Mouse (Mus musculus) hindbrain, postnatal 0 days (tissue): ENCODE results near the gene Slc6a1. TPM values are rescaled to one million over a fixed set of nuclear protein-coding genes. Genes with fewer than 3 reads are reported as not detected.

Experiments used
- ATAC-seq: fragments of 200-750 bp; cut with Nextera tagmentation; 2 replicates; pipeline ENCODE4 v1.8.0; 2017; ENCODE audit warnings: mild to moderate bottlenecking, moderate TSS enrichment, moderate library complexity
- DNase-seq: peaks from one replicate; pipeline ENCODE4 v3.0.0-alpha.2; 2015; ENCODE audit warnings: low spot score
- H3K27ac ChIP-seq: fragments of 300-500 bp; sonication (generic); 2 replicates; pipeline ENCODE4 v1.5.1; 2014; ENCODE audit warnings: mild to moderate bottlenecking
- H3K27me3 ChIP-seq: fragments of 300-500 bp; sonication (generic); 2 replicates; pipeline ENCODE4 v1.6.1; 2014; ENCODE audit warnings: low read length, mixed read lengths; ENCODE audit not compliant: insufficient read depth
- H3K36me3 ChIP-seq: fragments of 300-500 bp; sonication (generic); 2 replicates; pipeline ENCODE4 v1.6.1; 2014; ENCODE audit warnings: low read length, mixed read lengths; ENCODE audit not compliant: insufficient read depth
- H3K4me1 ChIP-seq: fragments of 300-500 bp; sonication (generic); 2 replicates; pipeline ENCODE4 v1.6.1; 2014; ENCODE audit warnings: antibody characterized with exemption, low read length, mixed read lengths; ENCODE audit not compliant: insufficient read depth
- H3K4me2 ChIP-seq: fragments of 300-500 bp; sonication (generic); 2 replicates; pipeline ENCODE4 v1.6.1; 2014; ENCODE audit warnings: low read depth, mild to moderate bottlenecking, low read length, moderate library complexity, mixed read lengths
- H3K4me3 ChIP-seq: fragments of 300-500 bp; sonication (generic); 2 replicates; pipeline ENCODE4 v1.5.1; 2014; ENCODE audit warnings: low read length
- H3K9ac ChIP-seq: fragments of 300-500 bp; sonication (generic); replicated peaks from 2 replicates; pipeline ENCODE4 v1.6.1; 2014; ENCODE audit warnings: mild to moderate bottlenecking, low read length, moderate library complexity, mixed read lengths
- H3K9me3 ChIP-seq: fragments of 300-500 bp; sonication (generic); 2 replicates; pipeline ENCODE4 v1.6.1; 2016; ENCODE audit warnings: low read length, mixed read lengths
- CTCF ChIP-seq: IDR thresholded peaks from 2 replicates; pipeline ENCODE4 v1.5.1; 2016; ENCODE audit warnings: antibody characterized with exemption, control low read depth, low read depth
- WGBS: fragments of 180-500 bp; shearing (Covaris S2); extraction: QIAGEN DNeasy Blood & Tissue Kit; methylation state at CpG from one replicate; pipeline ENCODE4 v1.1.7; 2014; 5-methylcytosine and 5-hydroxymethylcytosine counted together
- polyA plus RNA-seq: library from polyadenylated mRNA; unstranded; fragments of >200 nt; fragmentation: Nextera tagmentation; extraction: Ambion mirVana; gene quantifications from 2 replicates; pipeline ENCODE4 v1.2.1, GENCODE M21; 2015
- total RNA-seq: library from RNA; depleted of rRNA; stranded (reverse); fragments of >200 nt; gene quantifications from 2 replicates; pipeline ENCODE4 v1.2.3, GENCODE M21; 2014

Slc6a1 gene
- total and polyA plus RNA-seq, 2 experiments from 2014 or later, result 177 to 470 TPM

DNA sequence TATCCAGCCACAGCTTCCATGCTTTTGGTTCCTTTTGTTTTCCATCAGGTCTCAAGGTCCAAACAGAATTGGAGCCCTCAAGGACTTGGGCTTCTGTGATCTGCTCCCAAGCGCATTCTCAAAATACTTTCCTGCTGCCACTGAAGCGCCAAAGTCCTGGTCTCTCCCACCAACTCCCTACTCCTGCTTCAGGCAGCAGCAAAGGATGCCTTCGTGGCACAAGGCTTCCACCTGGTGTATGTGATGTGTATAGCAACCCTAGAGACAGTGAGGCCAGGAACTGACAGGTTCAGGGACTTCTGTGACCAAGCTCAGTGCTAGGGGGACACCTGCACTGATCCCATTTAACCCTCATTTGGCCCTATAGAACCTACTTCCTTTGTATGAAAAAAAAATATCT, 61.3 kb downstream of the Slc6a1 start:
- Histone ChIP-seq H3K4me3 (no peak overlapping the region), H3K9ac (no peak overlapping the region), H3K27me3 (no peaks in the 10 kb centered on the region), H3K4me1 (peaks cover 9% of the 10 kb centered on the region; the same call in 1 of the 2 replicates), H3K4me2 (no peak overlapping the region), H3K27ac (no peak overlapping the region), H3K36me3 (no peaks in the 10 kb centered on the region), H3K9me3 (no peaks in the 10 kb centered on the region)
- peak; percentile 99 for TF ChIP-seq CTCF
- peak; percentile 52 for ATAC-seq
- DNase-seq, result peak; percentile 87
- WGBS, result 15% methylated on average over 3 of the region's 3 CpGs

DNA sequence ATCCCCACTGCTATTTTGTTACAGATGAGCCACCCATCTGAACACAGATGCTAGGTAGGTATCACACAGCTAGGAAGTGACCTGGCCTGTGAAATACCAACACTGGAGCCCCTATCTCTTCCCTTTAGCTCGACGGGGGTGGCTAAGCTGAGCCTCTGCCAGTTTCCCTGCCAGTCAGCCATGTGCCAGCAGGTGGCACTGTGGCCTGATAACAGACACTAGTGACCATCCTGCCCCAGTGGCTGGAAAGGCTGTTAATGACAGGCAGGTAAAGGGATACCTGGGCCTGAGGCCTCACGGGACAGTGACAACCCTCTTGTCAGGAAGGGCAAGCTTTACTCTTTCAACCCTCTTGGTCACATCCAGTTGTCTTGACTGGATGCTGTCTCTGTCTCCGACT, 62.7 kb downstream of the Slc6a1 start:
- H3K4me2 ChIP-seq, result no peak overlapping the region
- ATAC-seq, result peak; percentile 46; the same call in 1 of the 2 replicates
- H3K4me1 ChIP-seq, result peaks cover 9% of the 10 kb centered on the region; the same call in 1 of the 2 replicates
- TF ChIP-seq CTCF, result peak; percentile 96
- H3K9ac ChIP-seq, result no peak overlapping the region
- no peaks in the 10 kb centered on the region for H3K9me3 ChIP-seq
- peak; percentile 84 for DNase-seq
- no peaks in the 10 kb centered on the region for H3K27me3 ChIP-seq
- 41% methylated on average over 4 of the region's 4 CpGs for whole genome bisulfite sequencing
- no peaks in the 10 kb centered on the region for H3K36me3 ChIP-seq
- H3K27ac ChIP-seq, result no peak overlapping the region
- no peak overlapping the region for H3K4me3 ChIP-seq

DNA sequence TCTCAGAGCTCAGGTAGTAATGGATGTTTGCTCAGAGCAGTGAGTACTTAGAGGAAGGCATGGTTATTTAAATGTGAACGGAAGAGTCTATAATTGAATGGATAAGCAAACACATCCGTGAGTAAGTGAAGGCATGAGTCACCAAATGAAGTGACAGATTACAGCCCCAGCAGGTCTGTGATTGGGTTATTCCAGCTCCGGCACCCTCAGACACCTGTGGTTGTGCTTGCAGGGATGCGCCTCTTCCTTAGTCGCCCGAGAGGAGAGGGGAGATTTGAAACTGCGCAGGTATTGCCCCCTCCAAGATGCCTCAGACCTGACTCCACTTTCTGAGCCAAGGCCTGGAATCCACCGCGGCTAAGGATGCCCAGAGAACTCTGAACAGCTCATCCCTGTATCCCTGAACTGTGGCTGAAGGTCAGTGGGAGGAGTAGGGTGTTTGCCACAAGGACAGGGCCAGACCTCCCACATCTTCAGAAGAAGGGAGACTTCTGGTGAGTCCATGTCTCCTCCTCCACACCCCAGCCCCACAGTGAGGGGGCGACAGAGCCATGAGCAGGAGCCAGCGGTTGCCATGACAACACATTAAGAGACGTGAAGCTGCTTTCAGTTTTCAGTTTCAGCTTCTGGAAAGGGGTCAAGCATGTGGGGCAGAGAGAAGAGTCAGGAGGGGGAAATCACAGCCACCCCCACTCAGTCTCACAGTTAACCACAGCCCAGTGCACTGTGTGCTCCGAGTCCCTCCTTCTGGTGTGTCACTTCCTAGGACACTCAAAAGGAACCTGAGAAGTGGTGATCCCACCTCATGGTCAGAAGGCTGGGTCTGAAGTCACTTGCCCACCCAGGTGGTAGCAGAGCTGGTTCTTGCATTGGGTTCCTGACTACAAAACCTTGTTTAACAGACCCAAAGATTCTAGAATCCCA, 65.7 kb downstream of the Slc6a1 start:
- 38% methylated on average over 13 of the region's 13 CpGs for WGBS
- H3K4me3 ChIP-seq, result no peak overlapping the region
- peak; percentile 51 for TF ChIP-seq CTCF
- peaks cover 9% of the 10 kb centered on the region; the same call in 1 of the 2 replicates for H3K4me1 ChIP-seq
- H3K27ac ChIP-seq, result 0 out of 2 replicates have a peak overlapping the region, but pooled peaks have one; percentile 20
- no peaks in the 10 kb centered on the region for H3K27me3 ChIP-seq
- no peaks in the 10 kb centered on the region for H3K9me3 ChIP-seq
- H3K36me3 ChIP-seq, result no peaks in the 10 kb centered on the region
- DNase-seq (peak; percentile 84), ATAC-seq (peak; percentile 60)
- H3K4me2 ChIP-seq, result no peak overlapping the region
- H3K9ac ChIP-seq, result no peak overlapping the region

DNA sequence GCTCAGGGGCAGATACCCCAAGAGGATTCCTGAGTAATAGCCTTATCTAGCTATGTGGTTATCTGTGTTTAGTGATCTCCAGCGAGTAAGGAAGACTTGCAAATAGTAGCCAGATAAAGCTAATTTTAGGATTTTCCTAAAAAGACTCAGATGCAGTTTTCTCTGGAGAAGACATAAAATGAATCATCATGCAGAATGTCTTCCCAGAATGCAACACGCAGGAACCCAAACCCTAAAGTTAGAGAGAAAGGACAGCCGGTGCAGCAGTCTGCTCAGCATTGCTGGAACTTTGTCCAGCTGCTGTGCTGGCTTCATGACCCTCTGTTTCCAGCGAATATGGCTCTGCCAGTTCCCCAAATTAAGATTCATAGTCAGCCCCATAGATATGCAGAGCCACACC, 72.2 kb downstream of the Slc6a1 start:
- WGBS, result 81% methylated on average over 4 of the region's 4 CpGs
- H3K4me1 ChIP-seq, result no peaks in the 10 kb centered on the region
- H3K9me3 ChIP-seq, result no peaks in the 10 kb centered on the region
- no peaks in the 10 kb centered on the region for H3K27me3 ChIP-seq
- H3K9ac ChIP-seq, result no peak overlapping the region
- DNase-seq (no peak), ATAC-seq (no peak)
- no peak overlapping the region for H3K27ac ChIP-seq
- no peaks in the 10 kb centered on the region for H3K36me3 ChIP-seq
- no peak overlapping the region for H3K4me2 ChIP-seq
- no peak for TF ChIP-seq CTCF
- H3K4me3 ChIP-seq, result no peak overlapping the region

DNA sequence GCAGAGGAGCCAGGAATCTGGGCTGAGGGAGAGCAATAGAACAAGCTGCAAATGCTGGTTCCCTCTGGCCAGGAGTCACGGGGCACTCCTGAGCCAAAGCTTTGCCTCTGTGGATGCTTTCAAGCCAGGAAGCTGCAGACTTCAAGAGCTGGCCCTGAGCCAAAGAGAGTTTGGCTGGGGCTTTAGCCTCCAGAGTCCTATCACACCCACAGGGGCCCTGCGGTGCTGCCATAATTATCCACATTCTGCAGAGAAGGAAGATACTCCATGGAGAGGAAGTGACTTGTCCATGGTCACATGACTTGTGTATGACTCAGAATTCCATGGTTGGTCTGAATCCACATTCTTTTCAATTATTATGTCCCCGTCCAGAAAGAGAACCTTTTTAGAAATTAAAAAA, 75.7 kb downstream of the Slc6a1 start:
- no peaks in the 10 kb centered on the region for H3K27me3 ChIP-seq
- H3K4me3 ChIP-seq, result no peak overlapping the region
- H3K4me1 ChIP-seq, result no peaks in the 10 kb centered on the region
- H3K27ac ChIP-seq, result no peak overlapping the region
- H3K4me2 ChIP-seq, result no peak overlapping the region
- H3K9me3 ChIP-seq, result no peaks in the 10 kb centered on the region
- peak; percentile 35; the same call in 1 of the 2 replicates for ATAC-seq
- H3K36me3 ChIP-seq, result no peaks in the 10 kb centered on the region
- peak; percentile 52 for DNase-seq
- no peak for TF ChIP-seq CTCF
- no peak overlapping the region for H3K9ac ChIP-seq
- 42% methylated on average over 3 of the region's 3 CpGs for WGBS

DNA sequence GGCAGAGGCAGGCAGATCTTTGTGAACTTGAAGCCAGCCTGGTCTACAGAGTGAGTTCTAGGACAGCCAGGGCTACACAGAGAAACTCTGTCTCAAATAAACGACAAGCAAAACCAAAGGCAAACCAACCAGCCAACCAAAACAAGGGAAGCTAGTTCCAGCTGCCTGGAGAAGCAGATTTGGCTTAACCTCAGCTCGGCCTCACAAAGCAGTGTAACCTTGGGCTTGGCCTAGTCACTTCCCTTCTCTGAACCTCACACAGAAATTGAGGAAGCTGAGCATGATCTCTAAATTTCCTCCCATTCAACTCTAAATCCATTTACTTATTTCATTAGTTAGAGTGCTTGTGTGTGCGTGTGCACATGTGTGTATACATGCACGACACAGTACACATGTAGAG, 79.9 kb downstream of the Slc6a1 start:
- ATAC-seq (no peak), DNase-seq (no peak)
- H3K27ac ChIP-seq, result no peak overlapping the region
- H3K36me3 ChIP-seq, result no peaks in the 10 kb centered on the region
- no peak overlapping the region for H3K4me3 ChIP-seq
- no peaks in the 10 kb centered on the region for H3K9me3 ChIP-seq
- no peaks in the 10 kb centered on the region for H3K27me3 ChIP-seq
- no peak overlapping the region for H3K9ac ChIP-seq
- 83% methylated on average over 4 of the region's 4 CpGs for WGBS
- no peak for TF ChIP-seq CTCF
- no peak overlapping the region for H3K4me2 ChIP-seq
- H3K4me1 ChIP-seq, result no peaks in the 10 kb centered on the region

DNA sequence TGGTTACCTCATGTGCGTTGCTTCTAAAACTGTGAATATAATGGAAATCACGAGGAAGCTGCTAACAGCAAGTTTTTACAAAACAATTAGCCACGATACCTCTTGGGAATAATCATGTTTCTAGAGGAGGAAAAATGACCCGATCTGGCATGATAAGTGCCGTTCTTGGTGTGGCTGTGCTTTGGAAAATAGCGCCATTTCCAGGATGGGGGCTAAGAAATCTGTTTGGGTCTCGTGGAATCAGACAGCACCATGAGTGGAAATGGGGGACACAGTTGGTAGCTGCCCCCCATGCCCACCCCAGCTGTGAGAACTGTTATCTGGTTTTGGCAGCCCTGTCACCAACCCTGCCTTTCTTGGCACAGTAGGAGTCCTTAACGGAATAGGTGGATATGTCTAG, 81.3 kb downstream of the Slc6a1 start:
- no peak for DNase-seq
- no peak overlapping the region for H3K4me3 ChIP-seq
- no peak overlapping the region for H3K9ac ChIP-seq
- no peaks in the 10 kb centered on the region for H3K9me3 ChIP-seq
- no peak overlapping the region for H3K27ac ChIP-seq
- H3K27me3 ChIP-seq, result no peaks in the 10 kb centered on the region
- no peak overlapping the region for H3K4me2 ChIP-seq
- H3K4me1 ChIP-seq, result no peaks in the 10 kb centered on the region
- no peak for ATAC-seq
- no peaks in the 10 kb centered on the region for H3K36me3 ChIP-seq
- WGBS, result 75% methylated on average over 8 of the region's 8 CpGs
- TF ChIP-seq CTCF, result no peak
